Mouse (Mus musculus) CH12.LX (cell line): ENCODE results near the gene Borcs6.

Experiments
- CTCF ChIP-seq, 2 experiments: IDR thresholded peaks in 1 of 2; conservative IDR thresholded peaks in 1 of 2; 2 replicates each; pipeline ENCODE4 v1.5.1; 2011 to 2012; ENCODE audit warnings: low read depth in 2 of 2, low read length in 2 of 2, improper control_type of control experiment in 1 of 2, inconsistent platforms in 1 of 2, mild to moderate bottlenecking in 1 of 2, moderate library complexity in 1 of 2
- GABPA ChIP-seq: IDR thresholded peaks from 2 replicates; pipeline ENCODE4 v1.6.1; 2012; ENCODE audit warnings: low read depth, low read length, improper control_type of control experiment, inconsistent platforms; ENCODE audit not compliant: insufficient replicate concordance
- UBTF ChIP-seq: IDR thresholded peaks from 2 replicates; pipeline ENCODE4 v1.6.1; 2012; ENCODE audit warnings: low read depth, mild to moderate bottlenecking, inconsistent platforms, low read length, improper control_type of control experiment, moderate library complexity

GRCm38 (mm10) chr11:69098039-69098761, 38.7 kb downstream of the Borcs6 start:
- TF ChIP-seq GABPA (no peak), CTCF (conservative IDR thresholded peaks at IDR 0.05 in 1 of 2, IDR thresholded peaks at IDR 0.05 in 1 of 2; ENCODE audit: low read depth in 2 of 2, low read length in 2 of 2) (no peak), UBTF (no peak)
